Comparison of ENCODE assay signal across 22 mouse cellular contexts in the genomic region with DNA sequence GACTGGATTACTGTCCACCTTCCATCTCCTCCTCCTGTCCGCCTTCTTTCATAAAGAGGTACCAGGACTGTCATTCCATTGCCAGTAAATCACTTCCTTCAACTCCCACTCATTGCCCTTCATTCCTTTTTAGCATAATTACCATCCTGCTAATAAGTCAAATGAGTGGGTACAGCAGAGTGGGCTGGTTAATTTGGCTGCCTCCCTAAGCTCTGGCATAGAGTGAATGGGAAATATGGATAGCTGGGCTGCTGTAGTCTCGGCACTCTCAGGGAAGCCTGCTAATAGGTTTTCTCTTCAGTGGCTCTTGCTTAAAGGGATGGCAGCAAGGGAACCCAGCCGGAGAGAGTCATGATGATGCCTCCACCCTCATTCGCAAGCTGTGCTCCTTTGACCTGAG.
A peak's percentile ranks its signal among the peaks of the same experiment; 100 is the strongest.
DNase-seq lines count a peak whose midpoint lies in the region; ATAC-seq and TF ChIP-seq lines count a peak whose summit lies in the region.
"Had no signal": no experiment of that assay in that cellular context is flagged by ENCODE, and none has a peak within 500 bp of the region (broad histone marks: within the 10 kb centered on the region; RNA-seq: fewer than 3 reads in every experiment).

No protein-coding gene starts in this region.

- no peaks in the 10 kb centered on the region for H3K27me3 ChIP-seq in forebrain, embryonic 14.5 days (replicated peaks; ENCODE audit: control insufficient read depth, insufficient read depth, low read length)
- no peaks in the 10 kb centered on the region for H3K27me3 ChIP-seq in forebrain, embryonic 12.5 days
- H3K27me3 ChIP-seq: hindbrain, embryonic 12.5 days; neural tube, embryonic 13.5 days; stomach, embryonic 15.5 days had no signal

- ATAC-seq in forebrain, embryonic 14.5 days = 0 out of 2 replicates have a peak, but pooled peaks have one; percentile 29
- ATAC-seq in forebrain, embryonic 12.5 days (ENCODE audit: low FRiP score) = no peak
- ATAC-seq: lung, postnatal 0 days; midbrain, embryonic 16.5 days had no signal

- no peak overlapping the region for H3K4me2 ChIP-seq in forebrain, embryonic 14.5 days (ENCODE audit: low read length)
- H3K4me2 ChIP-seq in forebrain, embryonic 12.5 days = no peak overlapping the region
- H3K4me2 ChIP-seq: hindbrain, embryonic 12.5 days; neural tube, embryonic 13.5 days; stomach, embryonic 15.5 days had no signal

- no peak overlapping the region for H3K27ac ChIP-seq in forebrain, embryonic 14.5 days (ENCODE audit: low read depth, low read length)
- no peak overlapping the region for H3K27ac ChIP-seq in forebrain, embryonic 12.5 days
- no peak overlapping the region for H3K27ac ChIP-seq in layer of hippocampus, adult 2 months
- H3K27ac ChIP-seq: hindbrain, embryonic 12.5 days; limb, embryonic 10.5 days; macrophage; midbrain, embryonic 10.5 days; neural tube, embryonic 13.5 days; stomach, embryonic 15.5 days had no signal

- peak; percentile 68 for DNase-seq in forebrain, embryonic 14.5 days (ENCODE audit: low spot score)
- DNase-seq in right cerebral cortex, adult 2 months (ENCODE audit: low spot score in 2 of 2) = peak; percentile 2
- no peak for DNase-seq in right cerebral cortex, postnatal 25 days
- peak; percentile 23 to 26 for DNase-seq in layer of hippocampus, adult 2 months (ENCODE audit: low spot score in 2 of 2)
- peak; percentile 21 to 22 for DNase-seq in layer of hippocampus, postnatal 36 days
- no peak for DNase-seq in kidney, postnatal 4 days
- DNase-seq in lung, adult 2 months = no peak
- DNase-seq: adrenal gland, postnatal 14 days; cerebellum, adult 9-11 months; kidney, adult 11 months; thymus, adult 18-20 months; thymus, postnatal 4 days had no signal

- no peak for TF ChIP-seq POLR2A in lung, adult 2 months (IDR thresholded peaks at IDR 0.05; ENCODE audit: borderline replicate concordance, extremely low read depth, low read depth, low read length)

- no peaks in the 10 kb centered on the region for H3K36me3 ChIP-seq in forebrain, embryonic 14.5 days (ENCODE audit: control insufficient read depth, insufficient read depth, low read length)
- H3K36me3 ChIP-seq in forebrain, embryonic 12.5 days (replicated peaks) = no peaks in the 10 kb centered on the region
- H3K36me3 ChIP-seq: hindbrain, embryonic 12.5 days; limb, embryonic 10.5 days; midbrain, embryonic 10.5 days; neural tube, embryonic 13.5 days; stomach, embryonic 15.5 days had no signal

- H3K4me3 ChIP-seq in forebrain, embryonic 14.5 days (ENCODE audit: low read depth, low read length) = no peak overlapping the region
- H3K4me3 ChIP-seq in forebrain, embryonic 12.5 days (replicated peaks) = no peak overlapping the region
- H3K4me3 ChIP-seq in layer of hippocampus, adult 2 months = no peak overlapping the region
- H3K4me3 ChIP-seq in lung, adult 2 months (replicated peaks; ENCODE audit: extremely low read depth, low read depth, low read length) = no peak overlapping the region
- H3K4me3 ChIP-seq: hindbrain, embryonic 12.5 days; limb, embryonic 10.5 days; midbrain, embryonic 10.5 days; myocyte; neural tube, embryonic 13.5 days; stomach, embryonic 15.5 days had no signal

- no peaks in the 10 kb centered on the region for H3K4me1 ChIP-seq in forebrain, embryonic 14.5 days (ENCODE audit: control insufficient read depth, insufficient read depth, low read length)
- no peaks in the 10 kb centered on the region for H3K4me1 ChIP-seq in forebrain, embryonic 12.5 days
- H3K4me1 ChIP-seq in lung, adult 2 months (ENCODE audit: control insufficient read depth, insufficient read depth, low read length) = no peaks in the 10 kb centered on the region
- H3K4me1 ChIP-seq: hindbrain, embryonic 12.5 days; limb, embryonic 10.5 days; midbrain, embryonic 10.5 days; neural tube, embryonic 13.5 days; stomach, embryonic 15.5 days had no signal

- WGBS in forebrain, embryonic 14.5 days = 41% methylated on average over 4 of the region's 4 CpGs
- 67% methylated on average over 4 of the region's 4 CpGs for WGBS in forebrain, embryonic 12.5 days
- WGBS in lung, adult 2 months = 84% methylated on average over 4 of the region's 4 CpGs

- no peak overlapping the region for H3K9ac ChIP-seq in forebrain, embryonic 14.5 days (ENCODE audit: low read length)
- H3K9ac ChIP-seq in forebrain, embryonic 12.5 days = no peak overlapping the region
- H3K9ac ChIP-seq: hindbrain, embryonic 12.5 days; neural tube, embryonic 13.5 days; stomach, embryonic 15.5 days had no signal

- no peak for TF ChIP-seq CTCF in layer of hippocampus, adult 2 months (conservative IDR thresholded peaks at IDR 0.05)
- no peak for TF ChIP-seq CTCF in lung, adult 2 months (IDR thresholded peaks at IDR 0.05; ENCODE audit: insufficient read depth, low read length)

- no peaks in the 10 kb centered on the region for H3K9me3 ChIP-seq in forebrain, embryonic 14.5 days (replicated peaks; ENCODE audit: control insufficient read depth, low read length)
- no peaks in the 10 kb centered on the region for H3K9me3 ChIP-seq in forebrain, embryonic 12.5 days
- H3K9me3 ChIP-seq: hindbrain, embryonic 12.5 days; limb, embryonic 10.5 days; midbrain, embryonic 10.5 days; neural tube, embryonic 13.5 days; stomach, embryonic 15.5 days had no signal

Comparison
In these comparisons a context has a peak if more than half of its experiments do, and no peak if none do; other contexts are left out.
1. DNase-seq: peak in forebrain, embryonic 14.5 days (single experiment), right cerebral cortex, adult 2 months (2 of 2), layer of hippocampus, adult 2 months (2 of 2) and layer of hippocampus, postnatal 36 days (2 of 2); none in right cerebral cortex, postnatal 25 days (single experiment), kidney, postnatal 4 days (0 of 2) and lung, adult 2 months (single experiment).